ENCODE assay signal across 18 mouse cellular contexts in the genomic region with DNA sequence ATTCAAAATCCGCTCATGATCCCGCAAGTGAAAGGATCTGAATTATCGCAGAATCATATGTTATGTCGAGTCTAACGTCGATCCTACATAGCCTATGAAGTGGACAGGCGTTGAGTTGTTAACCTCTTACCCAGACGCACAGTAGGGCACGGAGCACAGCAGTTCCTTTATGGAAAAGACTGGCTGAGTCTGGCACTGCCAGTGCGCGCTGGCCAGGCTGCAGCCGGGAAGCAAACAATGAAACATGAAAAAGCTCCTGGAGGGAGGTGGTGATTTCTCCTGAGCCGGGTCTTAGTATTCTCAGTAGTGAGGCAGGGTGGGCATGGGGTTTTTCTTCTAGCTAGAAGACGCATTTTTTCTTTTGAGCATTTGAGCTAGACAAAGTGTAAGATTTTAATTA. TPM values are rescaled to one million over a fixed set of nuclear protein-coding genes. Genes with fewer than 3 reads are reported as not detected.
DNase-seq lines count a peak whose midpoint lies in the region; ATAC-seq and TF ChIP-seq lines count a peak whose summit lies in the region.
"Had no signal": no experiment of that assay in that cellular context is flagged by ENCODE, and none has a peak within 500 bp of the region (broad histone marks: within the 10 kb centered on the region; RNA-seq: fewer than 3 reads in every experiment).

No protein-coding gene starts in this region.

- no peak overlapping the region for H3K9ac ChIP-seq in embryonic facial prominence, embryonic 14.5 days (ENCODE audit: low read depth, low read length)
- H3K9ac ChIP-seq in hindbrain, embryonic 13.5 days = no peak overlapping the region
- no peak overlapping the region for H3K9ac ChIP-seq in midbrain, embryonic 12.5 days (replicated peaks)
- H3K9ac ChIP-seq in lung, postnatal 0 days (replicated peaks; ENCODE audit: low read depth) = no peak overlapping the region
- H3K9ac ChIP-seq: lung, embryonic 15.5 days had no signal

- H3K9me3 ChIP-seq in embryonic facial prominence, embryonic 10.5 days = peaks cover 10% of the 10 kb centered on the region; the same call in 1 of the 2 replicates
- peaks cover 10% of the 10 kb centered on the region for H3K9me3 ChIP-seq in embryonic facial prominence, embryonic 14.5 days (ENCODE audit: control insufficient read depth, low read length)
- peaks cover 13% of the 10 kb centered on the region for H3K9me3 ChIP-seq in hindbrain, embryonic 13.5 days
- H3K9me3 ChIP-seq in midbrain, embryonic 12.5 days = peaks cover 7% of the 10 kb centered on the region; the same call in 1 of the 2 replicates
- peaks cover 3% of the 10 kb centered on the region; the same call in 1 of the 2 replicates for H3K9me3 ChIP-seq in lung, postnatal 0 days (ENCODE audit: low read length)
- H3K9me3 ChIP-seq: lung, embryonic 15.5 days had no signal

- no peak for TF ChIP-seq CTCF in lung, postnatal 0 days (IDR thresholded peaks at IDR 0.05)

- H3K27me3 ChIP-seq in embryonic facial prominence, embryonic 10.5 days (replicated peaks; ENCODE audit: low read depth, poor library complexity, severe bottlenecking) = peaks cover 98% of the 10 kb centered on the region
- peaks cover 72% of the 10 kb centered on the region for H3K27me3 ChIP-seq in embryonic facial prominence, embryonic 14.5 days (replicated peaks; ENCODE audit: control insufficient read depth, insufficient read depth, low read length)
- H3K27me3 ChIP-seq in hindbrain, embryonic 13.5 days = peaks cover 73% of the 10 kb centered on the region
- peaks cover 70% of the 10 kb centered on the region for H3K27me3 ChIP-seq in midbrain, embryonic 12.5 days
- H3K27me3 ChIP-seq in lung, postnatal 0 days (replicated peaks; ENCODE audit: insufficient read depth, low read length) = peaks cover 16% of the 10 kb centered on the region

- WGBS in embryonic facial prominence, embryonic 10.5 days = 21% methylated on average over 14 of the region's 14 CpGs
- WGBS in embryonic facial prominence, embryonic 14.5 days = 21% methylated on average over 14 of the region's 14 CpGs
- WGBS in hindbrain, embryonic 13.5 days = 19% methylated on average over 14 of the region's 14 CpGs
- 29% methylated on average over 14 of the region's 14 CpGs for WGBS in midbrain, embryonic 12.5 days
- 16% methylated on average over 14 of the region's 14 CpGs for WGBS in lung, postnatal 0 days

- H3K27ac ChIP-seq in embryonic facial prominence, embryonic 10.5 days (replicated peaks) = no peak overlapping the region
- no peak overlapping the region for H3K27ac ChIP-seq in embryonic facial prominence, embryonic 14.5 days (replicated peaks; ENCODE audit: low read depth, low read length)
- no peak overlapping the region for H3K27ac ChIP-seq in hindbrain, embryonic 13.5 days
- H3K27ac ChIP-seq in midbrain, embryonic 12.5 days (replicated peaks) = no peak overlapping the region
- no peak overlapping the region for H3K27ac ChIP-seq in lung, postnatal 0 days (ENCODE audit: low read length)
- H3K27ac ChIP-seq: lung, embryonic 15.5 days; stomach, postnatal 0 days had no signal

- TF ChIP-seq EP300 in lung, postnatal 0 days (IDR thresholded peaks at IDR 0.05) = no peak

- DNase-seq in embryonic facial prominence, embryonic 10.5 days (ENCODE audit: low spot score) = no peak
- DNase-seq in embryonic facial prominence, embryonic 14.5 days (ENCODE audit: low spot score) = no peak
- DNase-seq in testis, postnatal 10 days (ENCODE audit: low spot score) = no peak
- DNase-seq in gastrocnemius, postnatal 14 days = no peak
- no peak for DNase-seq in lung, postnatal 0 days (ENCODE audit: low spot score)
- no peak for DNase-seq in cerebellum, adult 18-20 months
- DNase-seq: heart, adult 18-20 months; heart, postnatal 14 days; kidney, adult 2 months; kidney, postnatal 4 days; thymus, postnatal 4 days had no signal

- intact Hi-C loops in gastrocnemius, postnatal 14 days (cut with DNase I; ENCODE audit: low total_unique reads) = no loop called here

- ATAC-seq in embryonic facial prominence, embryonic 14.5 days (ENCODE audit: low read depth) = no peak
- ATAC-seq in hindbrain, embryonic 13.5 days (ENCODE audit: low FRiP score) = no peak
- no peak for ATAC-seq in midbrain, embryonic 12.5 days (ENCODE audit: low FRiP score, low read depth)
- ATAC-seq in lung, postnatal 0 days = no peak
- ATAC-seq: activated CD4-positive, CD25-positive, alpha-beta regulatory T cell, adult 4 months had no signal

- H3K36me3 ChIP-seq in embryonic facial prominence, embryonic 10.5 days (replicated peaks) = no peaks in the 10 kb centered on the region
- H3K36me3 ChIP-seq in embryonic facial prominence, embryonic 14.5 days (ENCODE audit: control insufficient read depth, insufficient read depth, low read length) = no peaks in the 10 kb centered on the region
- H3K36me3 ChIP-seq in hindbrain, embryonic 13.5 days = no peaks in the 10 kb centered on the region
- H3K36me3 ChIP-seq in midbrain, embryonic 12.5 days = no peaks in the 10 kb centered on the region
- no peaks in the 10 kb centered on the region for H3K36me3 ChIP-seq in lung, postnatal 0 days (ENCODE audit: insufficient read depth, low read length)
- H3K36me3 ChIP-seq: lung, embryonic 15.5 days had no signal

- H3K4me2 ChIP-seq in embryonic facial prominence, embryonic 14.5 days (ENCODE audit: low read depth, low read length) = peak overlapping the region; percentile 32; the same call in 1 of the 2 replicates
- H3K4me2 ChIP-seq in hindbrain, embryonic 13.5 days = peak overlapping the region; percentile 39
- H3K4me2 ChIP-seq in midbrain, embryonic 12.5 days (replicated peaks) = peak overlapping the region; percentile 41
- H3K4me2 ChIP-seq in lung, postnatal 0 days (replicated peaks; ENCODE audit: low read depth, low read length) = no peak overlapping the region
- H3K4me2 ChIP-seq: lung, embryonic 15.5 days had no signal

- no peaks in the 10 kb centered on the region for H3K4me1 ChIP-seq in embryonic facial prominence, embryonic 10.5 days
- no peaks in the 10 kb centered on the region for H3K4me1 ChIP-seq in embryonic facial prominence, embryonic 14.5 days (ENCODE audit: control insufficient read depth, insufficient read depth, low read length)
- H3K4me1 ChIP-seq in hindbrain, embryonic 13.5 days (replicated peaks) = no peaks in the 10 kb centered on the region
- no peaks in the 10 kb centered on the region for H3K4me1 ChIP-seq in midbrain, embryonic 12.5 days
- no peaks in the 10 kb centered on the region for H3K4me1 ChIP-seq in lung, postnatal 0 days (ENCODE audit: insufficient read depth, low read depth, low read length)
- H3K4me1 ChIP-seq: lung, embryonic 15.5 days had no signal

- H3K4me3 ChIP-seq in embryonic facial prominence, embryonic 10.5 days = peak overlapping the region; percentile 28; the same call in 1 of the 2 replicates
- H3K4me3 ChIP-seq in embryonic facial prominence, embryonic 14.5 days (ENCODE audit: low read depth, low read length) = 0 out of 2 replicates have a peak overlapping the region, but pooled peaks have one; percentile 8
- H3K4me3 ChIP-seq in hindbrain, embryonic 13.5 days = peak overlapping the region; percentile 19; the same call in 1 of the 2 replicates
- H3K4me3 ChIP-seq in midbrain, embryonic 12.5 days = peak overlapping the region; percentile 18; the same call in 1 of the 2 replicates
- H3K4me3 ChIP-seq in lung, postnatal 0 days (ENCODE audit: low read depth, low read length) = no peak overlapping the region
- H3K4me3 ChIP-seq: lung, embryonic 15.5 days had no signal

RNA-seq across cellular contexts. Expression of gene Gpr50, which starts 1.7 kb away (rescaled TPM):
- polyA plus RNA-seq in embryonic facial prominence, embryonic 10.5 days (2016; fragmentation: Nextera tagmentation; extraction: Ambion mirVana) = 23.0 and 23.7 TPM in 2 replicates
- 1.6 and 1.9 TPM in 2 replicates for polyA plus RNA-seq in embryonic facial prominence, embryonic 14.5 days (2014; fragmentation: Nextera tagmentation; extraction: Ambion mirVana)
- 1.7 and 2.6 TPM in 2 replicates for polyA plus RNA-seq in hindbrain, embryonic 13.5 days (2015; fragmentation: Nextera tagmentation; extraction: Ambion mirVana)
- 0.78 and 1.1 TPM in 2 replicates for polyA plus RNA-seq in midbrain, embryonic 12.5 days (2016; fragmentation: Nextera tagmentation; extraction: Ambion mirVana)
- total RNA-seq in gastrocnemius, postnatal 14 days (2021) = 1 to 10 TPM; 1.8 to 3.1 TPM
- 0.05 TPM in 1 of 2 replicates, not detected in the other for polyA plus RNA-seq in lung, postnatal 0 days (2015; fragmentation: Nextera tagmentation; extraction: Ambion mirVana)
- total RNA-seq: common myeloid progenitor, adult 5-6 weeks; heart, adult 18-20 months; heart, postnatal 14 days; liver, adult 2 months had no signal
- polyA plus RNA-seq: activated CD4-positive, CD25-positive, alpha-beta regulatory T cell, adult 4 months; kidney, adult 2 months; liver, adult 2 months had no signal
